Mouse (Mus musculus) embryonic facial prominence, embryonic 10.5 days (tissue): ENCODE measurements around the gene Pip4k2b. TPM values are rescaled to one million over a fixed set of nuclear protein-coding genes. Genes with fewer than 3 reads are reported as not detected.
A peak's percentile ranks its signal among the peaks of the same experiment; 100 is the strongest.

Source experiments
- DNase-seq: peaks from one replicate; pipeline ENCODE4 v3.0.0-alpha.2; 2017; ENCODE audit warnings: low spot score
- H3K27ac ChIP-seq: fragments of 300-500 bp; sonication (generic); replicated peaks from 2 replicates; pipeline ENCODE4 v1.5.1; 2016; ENCODE audit warnings: mild to moderate bottlenecking
- H3K27me3 ChIP-seq: fragments of 300-500 bp; sonication (generic); replicated peaks from 2 replicates; pipeline ENCODE4 v1.6.1; 2016; ENCODE audit warnings: low read depth, mild to moderate bottlenecking; ENCODE audit not compliant: poor library complexity, severe bottlenecking
- H3K36me3 ChIP-seq: fragments of 300-500 bp; sonication (generic); replicated peaks from 2 replicates; pipeline ENCODE4 v1.6.1; 2016; ENCODE audit warnings: mild to moderate bottlenecking, moderate library complexity
- H3K4me1 ChIP-seq: fragments of 300-500 bp; sonication (generic); 2 replicates; pipeline ENCODE4 v1.6.1; 2016
- H3K4me3 ChIP-seq: fragments of 300-500 bp; sonication (generic); 2 replicates; pipeline ENCODE4 v1.5.1; 2016; ENCODE audit warnings: mild to moderate bottlenecking, moderate library complexity
- H3K9me3 ChIP-seq: fragments of 300-500 bp; sonication (generic); 2 replicates; pipeline ENCODE4 v1.6.1; 2016; ENCODE audit warnings: mild to moderate bottlenecking
- WGBS: fragments of 180-500 bp; shearing (Covaris S2); methylation state at CpG from one replicate; pipeline ENCODE4 v1.1.7; 2016; 5-methylcytosine and 5-hydroxymethylcytosine counted together
- polyA plus RNA-seq: library from polyadenylated mRNA; unstranded; fragments of >200 nt; fragmentation: Nextera tagmentation; extraction: Ambion mirVana; gene quantifications from 2 replicates; pipeline ENCODE4 v1.2.1, GENCODE M21; 2016

The Pip4k2b gene
- polyA plus RNA-seq, 1 experiment from 2014 or later, result 2.1 TPM

DNA sequence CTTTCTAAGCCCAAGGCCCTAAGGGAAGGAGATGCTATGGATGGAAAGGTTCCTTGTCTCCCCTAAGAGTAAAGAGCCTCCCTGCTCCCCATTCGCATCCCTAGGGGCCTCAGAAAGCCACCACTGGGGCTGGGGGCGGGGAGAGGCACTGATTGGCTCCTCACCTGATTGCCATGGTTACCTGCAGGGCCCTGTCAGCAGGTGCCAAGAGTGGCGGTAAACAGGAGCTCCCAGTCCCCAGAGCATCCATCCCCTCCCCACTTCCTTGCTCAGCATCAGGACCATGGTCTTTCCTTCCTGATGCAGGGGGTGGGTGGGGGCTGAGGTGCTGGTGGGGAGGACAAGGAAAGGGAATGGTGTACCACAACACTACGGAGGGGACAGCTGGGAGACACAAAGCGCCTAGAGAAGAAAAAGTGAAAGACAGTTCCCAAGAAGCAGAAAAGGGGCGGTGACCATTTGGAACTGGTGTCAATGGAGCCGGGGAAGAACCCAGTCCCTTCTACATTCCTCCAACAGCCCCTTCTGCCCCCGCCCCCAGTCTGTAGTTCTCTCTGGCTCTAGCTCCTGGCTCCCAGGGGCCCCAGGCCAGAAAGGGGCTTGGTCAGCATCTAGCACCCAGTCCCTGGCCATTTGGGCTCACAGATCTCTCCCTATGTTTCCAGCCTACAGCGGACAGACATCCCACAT, 48.6 kb downstream of the Pip4k2b start:
- Histone ChIP-seq H3K4me1 (peaks cover 54% of the 10 kb centered on the region), H3K27me3 (no peaks in the 10 kb centered on the region), H3K27ac (peak overlapping the region; percentile 35), H3K4me3 (peak overlapping the region; percentile 94), H3K9me3 (no peaks in the 10 kb centered on the region), H3K36me3 (peaks cover 55% of the 10 kb centered on the region)
- WGBS, result 38% methylated on average over 9 of the region's 9 CpGs
- DNase-seq, result no peak

DNA sequence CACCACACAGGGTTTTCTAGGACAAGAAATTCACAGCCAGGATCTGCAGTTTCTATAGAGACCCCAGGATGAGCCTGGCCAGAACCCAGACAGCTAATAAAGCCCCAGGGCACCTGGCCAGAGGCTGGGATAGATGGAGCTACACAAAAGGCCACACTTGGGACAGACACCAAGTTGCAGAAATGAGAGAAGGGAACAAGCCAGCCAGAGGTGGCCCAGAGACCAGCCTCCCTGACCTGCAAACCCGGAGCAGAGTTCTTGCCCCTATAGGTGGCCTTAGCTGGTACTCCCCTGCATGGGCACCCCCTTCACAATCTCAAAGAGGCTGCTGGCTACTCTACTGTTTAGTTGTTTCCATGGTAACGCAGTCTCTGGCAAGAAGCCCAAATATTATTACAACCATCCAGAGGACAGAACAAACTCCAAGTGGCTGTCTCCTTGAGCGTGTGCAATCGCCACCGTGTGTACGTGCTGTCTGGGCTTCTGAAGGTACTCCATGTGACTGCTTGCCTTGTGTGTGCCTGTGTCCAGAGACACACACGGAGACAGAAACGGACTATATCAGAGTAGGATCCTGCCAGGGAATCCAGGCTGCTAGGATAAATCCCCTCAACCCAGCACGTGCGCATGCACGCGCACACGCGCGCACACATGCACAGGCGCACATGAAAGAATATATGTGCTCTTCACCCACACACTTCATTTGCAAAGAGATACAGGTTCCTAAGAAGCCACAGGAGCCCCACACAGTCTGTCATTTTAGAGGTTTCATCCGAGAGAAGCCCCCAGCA, 49.4 kb downstream of the Pip4k2b start:
- H3K4me1 ChIP-seq, result peaks cover 50% of the 10 kb centered on the region
- H3K27me3 ChIP-seq, result no peaks in the 10 kb centered on the region
- WGBS, result 70% methylated on average over 17 of the region's 17 CpGs
- no peaks in the 10 kb centered on the region for H3K9me3 ChIP-seq
- peak overlapping the region; percentile 94; the same call in 1 of the 2 replicates for H3K4me3 ChIP-seq
- H3K27ac ChIP-seq, result peak overlapping the region; percentile 24; the same call in 1 of the 2 replicates
- peaks cover 62% of the 10 kb centered on the region for H3K36me3 ChIP-seq
- DNase-seq, result no peak

DNA sequence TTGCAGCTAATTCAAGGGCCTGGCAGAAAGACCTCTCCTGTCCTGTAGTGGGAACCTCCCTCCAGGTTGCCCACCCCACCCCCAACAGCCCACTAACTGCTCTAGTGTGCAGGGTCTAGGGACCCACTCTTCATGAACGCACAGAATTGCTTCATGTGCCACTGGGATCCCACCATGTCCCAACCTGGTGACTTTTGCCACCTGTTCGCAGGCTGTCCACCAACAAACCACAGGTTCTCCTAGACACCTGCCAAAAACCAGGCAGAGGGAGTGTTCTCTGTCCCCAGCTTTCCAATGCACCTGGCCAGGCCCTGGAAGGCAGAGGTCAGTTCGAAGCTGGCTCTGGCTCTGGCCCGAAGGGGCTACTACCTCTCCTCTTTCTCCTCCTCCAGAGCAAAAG, 50.1 kb downstream of the Pip4k2b start:
- Histone ChIP-seq H3K27me3 (no peaks in the 10 kb centered on the region), H3K4me3 (peak overlapping the region; percentile 94; the same call in 1 of the 2 replicates), H3K9me3 (no peaks in the 10 kb centered on the region), H3K4me1 (peaks cover 50% of the 10 kb centered on the region), H3K36me3 (peaks cover 68% of the 10 kb centered on the region), H3K27ac (no peak overlapping the region)
- no peak for DNase-seq
- WGBS, result 92% methylated on average over 4 of the region's 4 CpGs

DNA sequence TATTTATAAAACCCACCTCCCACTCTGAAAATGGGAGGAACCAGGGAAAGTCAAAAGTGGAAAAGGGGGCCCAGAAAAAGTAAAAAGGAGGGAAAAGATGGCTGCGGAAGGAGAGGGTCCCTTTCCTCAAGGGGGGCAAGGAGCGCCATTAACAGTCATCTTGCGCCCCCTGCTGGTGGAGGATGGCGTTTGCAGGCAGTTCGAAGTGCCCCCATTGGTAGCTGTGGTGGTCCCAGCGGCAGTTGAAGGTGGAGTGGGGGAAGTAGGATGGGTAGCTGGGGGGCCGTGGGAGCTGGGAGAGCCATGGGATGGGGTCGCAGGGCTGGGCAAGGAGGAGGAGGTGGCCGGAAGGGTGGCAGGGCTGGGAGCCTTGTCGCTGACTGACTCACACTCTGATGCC, 54.6 kb downstream of the Pip4k2b start:
- Histone ChIP-seq H3K4me3 (peak overlapping the region; percentile 21; the same call in 1 of the 2 replicates), H3K9me3 (no peaks in the 10 kb centered on the region), H3K27me3 (no peaks in the 10 kb centered on the region), H3K4me1 (peaks cover 42% of the 10 kb centered on the region), H3K27ac (no peak overlapping the region), H3K36me3 (peaks cover 80% of the 10 kb centered on the region)
- 33% methylated on average over 10 of the region's 10 CpGs for WGBS
- peak; percentile 85 for DNase-seq

DNA sequence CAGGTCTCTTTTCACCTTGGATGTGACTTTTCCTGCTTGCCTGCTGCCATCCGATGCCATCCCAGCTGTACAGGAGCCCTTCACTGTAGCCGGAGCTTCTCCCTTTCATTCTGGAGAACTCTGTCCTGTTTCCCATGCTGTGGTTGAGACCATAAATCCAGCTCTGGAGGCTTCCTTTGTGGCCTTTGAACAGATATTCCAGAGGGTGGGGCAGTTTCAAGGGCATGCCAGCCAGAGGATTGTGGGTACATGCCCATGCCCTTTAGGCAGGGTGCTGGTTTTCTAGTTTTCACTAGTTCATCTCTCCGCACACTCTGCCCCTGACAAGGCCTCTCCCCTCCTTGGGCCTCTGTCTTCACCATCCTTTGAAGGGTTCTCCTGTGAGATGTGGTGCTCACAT, 57.4 kb downstream of the Pip4k2b start:
- H3K4me3 ChIP-seq, result 0 out of 2 replicates have a peak overlapping the region, but pooled peaks have one; percentile 61
- no peaks in the 10 kb centered on the region for H3K9me3 ChIP-seq
- H3K36me3 ChIP-seq, result peaks cover 73% of the 10 kb centered on the region
- no peak for DNase-seq
- peaks cover 35% of the 10 kb centered on the region for H3K4me1 ChIP-seq
- no peaks in the 10 kb centered on the region for H3K27me3 ChIP-seq
- H3K27ac ChIP-seq, result no peak overlapping the region
- 89% methylated on average over 3 of the region's 3 CpGs for WGBS

DNA sequence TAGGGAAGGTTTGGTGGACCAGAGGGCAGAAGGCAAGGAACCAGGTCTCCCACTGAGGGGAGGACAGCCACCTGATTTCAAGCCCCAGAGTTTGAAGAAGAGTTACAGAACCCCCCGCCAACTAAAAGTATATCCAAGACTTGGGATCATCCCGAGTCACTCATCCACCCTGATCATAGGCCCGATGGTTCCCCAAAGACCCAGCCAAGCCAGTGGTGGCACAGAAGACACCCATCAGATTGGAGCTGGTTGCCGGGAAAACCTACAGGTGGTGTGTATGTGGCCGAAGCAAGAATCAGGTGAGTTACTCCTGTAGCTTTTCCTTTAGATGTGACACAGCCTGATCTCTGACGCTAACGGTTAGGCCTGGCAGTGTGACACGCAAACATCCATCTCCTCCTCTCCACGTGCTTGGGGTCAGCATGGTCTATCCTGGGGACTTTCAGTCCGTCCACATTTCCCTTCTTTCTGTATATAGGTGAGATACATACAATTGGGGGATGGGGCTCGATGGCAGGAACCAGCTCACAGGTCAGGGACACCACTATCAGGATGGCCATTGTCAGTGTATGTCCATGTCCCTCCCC, 58.1 kb downstream of the Pip4k2b start:
- Histone ChIP-seq H3K27ac (peak overlapping the region; percentile 27; the same call in 1 of the 2 replicates), H3K4me3 (peak overlapping the region; percentile 61), H3K27me3 (0 out of 2 replicates have a peak, but pooled peaks cover 3% of the 10 kb centered on the region), H3K36me3 (peaks cover 73% of the 10 kb centered on the region), H3K4me1 (peaks cover 35% of the 10 kb centered on the region), H3K9me3 (no peaks in the 10 kb centered on the region)
- no peak for DNase-seq
- WGBS, result 65% methylated on average over 11 of the region's 11 CpGs

DNA sequence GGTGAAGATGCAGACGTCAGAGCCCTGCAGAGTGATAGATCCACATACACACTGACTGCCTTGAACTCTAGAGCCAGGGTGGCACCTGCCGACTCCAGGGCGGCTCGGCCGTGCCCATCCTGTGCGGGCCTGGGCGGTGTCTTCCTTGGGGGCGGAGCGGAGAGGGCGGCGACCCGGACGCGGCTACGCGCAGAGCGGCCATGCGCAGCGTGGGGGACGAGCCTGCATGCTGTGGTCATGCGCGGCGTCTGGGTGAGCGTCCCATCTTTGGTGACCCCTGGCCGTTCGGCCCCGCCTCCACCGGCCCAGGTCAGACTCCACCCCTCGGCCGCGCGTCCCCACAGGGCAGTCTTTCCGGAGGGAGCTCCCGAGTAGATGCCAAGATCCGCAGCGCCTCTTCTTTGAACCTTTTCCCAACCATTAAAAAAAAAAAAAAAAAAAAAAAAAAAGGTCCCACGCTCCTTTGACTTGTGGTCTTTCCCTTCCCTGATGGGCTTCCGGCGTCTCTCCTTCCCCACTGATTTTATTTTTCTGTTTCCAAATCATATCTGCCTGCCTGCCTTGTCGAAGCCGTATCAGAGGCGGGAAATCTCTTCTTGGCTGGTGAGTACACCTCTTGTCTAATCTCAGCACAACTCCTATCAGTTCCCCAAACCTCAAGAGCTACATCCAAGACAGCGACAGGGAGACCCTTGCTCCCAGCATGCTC, 58.7 kb downstream of the Pip4k2b start, which contains the start of gene Cisd3:
Gene Cisd3 (plus strand): TSS at position 214 of the 709 bp plus-strand sequence.
- Histone ChIP-seq H3K9me3 (no peaks in the 10 kb centered on the region), H3K36me3 (peaks cover 72% of the 10 kb centered on the region), H3K27ac (peak within 1 kb of the TSS; percentile 63), H3K4me1 (peaks cover 35% of the 10 kb centered on the region), H3K4me3 (peak within 1 kb of the TSS; percentile 61), H3K27me3 (0 out of 2 replicates have a peak, but pooled peaks cover 3% of the 10 kb centered on the region)
- DNase-seq, result peak; percentile 91
- WGBS, result 1% methylated on average over 43 of the region's 43 CpGs

DNA sequence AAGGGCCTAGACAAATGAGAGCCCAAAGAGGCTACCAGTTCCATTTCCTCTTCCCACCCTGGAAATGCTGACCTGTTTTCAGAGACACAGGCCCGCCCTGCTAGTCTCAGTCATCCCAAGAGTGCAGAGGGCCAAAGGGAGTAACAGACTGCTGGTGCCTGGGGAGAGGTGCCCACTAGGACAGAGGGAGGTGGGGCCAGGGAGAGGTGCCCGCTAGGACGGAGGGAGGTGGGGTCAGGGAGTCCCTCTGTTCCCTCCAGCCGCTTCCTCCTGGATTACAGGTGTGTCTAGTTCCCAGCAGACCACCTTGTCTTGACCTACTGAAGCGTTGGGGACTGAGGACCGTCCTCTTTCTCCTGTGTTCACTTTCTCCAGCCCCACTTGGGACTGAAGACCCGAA, 59.7 kb downstream of the Pip4k2b start:
- DNase-seq, result no peak
- Histone ChIP-seq H3K4me1 (peaks cover 35% of the 10 kb centered on the region), H3K9me3 (no peaks in the 10 kb centered on the region), H3K36me3 (peaks cover 72% of the 10 kb centered on the region), H3K4me3 (0 out of 2 replicates have a peak overlapping the region, but pooled peaks have one; percentile 5), H3K27ac (0 out of 2 replicates have a peak overlapping the region, but pooled peaks have one; percentile 5), H3K27me3 (0 out of 2 replicates have a peak, but pooled peaks cover 3% of the 10 kb centered on the region)
- WGBS, result 42% methylated on average over 7 of the region's 7 CpGs

DNA sequence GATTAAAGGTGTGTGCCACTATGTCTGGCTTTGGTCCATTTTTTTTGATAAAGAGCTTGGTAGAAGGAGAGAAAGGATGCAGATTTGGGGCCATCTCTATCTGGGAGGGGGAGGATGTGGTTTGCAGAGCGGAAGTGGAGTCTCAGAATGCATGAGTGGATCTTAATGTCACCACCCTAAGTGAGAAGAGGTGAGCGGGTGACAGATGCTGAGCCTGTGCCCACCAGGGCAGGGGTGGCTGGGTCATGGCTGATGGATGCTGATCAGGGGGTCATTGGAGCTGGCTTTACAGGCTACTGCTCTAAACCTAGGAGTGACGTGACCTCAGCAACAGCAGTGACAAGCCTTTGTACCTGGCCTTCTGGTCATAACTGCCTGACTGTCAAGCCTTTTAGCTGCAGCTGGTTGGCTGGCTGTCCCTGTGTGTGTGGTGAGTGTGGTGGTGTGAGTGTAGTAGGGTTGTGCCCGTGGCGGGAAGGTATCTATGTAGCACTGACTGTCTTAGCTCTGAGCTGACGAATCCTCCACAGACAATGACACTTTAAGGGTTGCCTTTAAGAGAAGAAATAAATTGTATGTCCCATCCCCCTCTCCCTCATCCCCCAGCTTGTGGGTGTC, 60.3 kb downstream of the Pip4k2b start:
- 0 out of 2 replicates have a peak overlapping the region, but pooled peaks have one; percentile 5 for H3K4me3 ChIP-seq
- peaks cover 73% of the 10 kb centered on the region for H3K36me3 ChIP-seq
- H3K4me1 ChIP-seq, result peaks cover 35% of the 10 kb centered on the region
- no peaks in the 10 kb centered on the region for H3K9me3 ChIP-seq
- H3K27me3 ChIP-seq, result 0 out of 2 replicates have a peak, but pooled peaks cover 3% of the 10 kb centered on the region
- WGBS, result 87% methylated on average over 6 of the region's 6 CpGs
- no peak overlapping the region for H3K27ac ChIP-seq
- DNase-seq, result no peak

DNA sequence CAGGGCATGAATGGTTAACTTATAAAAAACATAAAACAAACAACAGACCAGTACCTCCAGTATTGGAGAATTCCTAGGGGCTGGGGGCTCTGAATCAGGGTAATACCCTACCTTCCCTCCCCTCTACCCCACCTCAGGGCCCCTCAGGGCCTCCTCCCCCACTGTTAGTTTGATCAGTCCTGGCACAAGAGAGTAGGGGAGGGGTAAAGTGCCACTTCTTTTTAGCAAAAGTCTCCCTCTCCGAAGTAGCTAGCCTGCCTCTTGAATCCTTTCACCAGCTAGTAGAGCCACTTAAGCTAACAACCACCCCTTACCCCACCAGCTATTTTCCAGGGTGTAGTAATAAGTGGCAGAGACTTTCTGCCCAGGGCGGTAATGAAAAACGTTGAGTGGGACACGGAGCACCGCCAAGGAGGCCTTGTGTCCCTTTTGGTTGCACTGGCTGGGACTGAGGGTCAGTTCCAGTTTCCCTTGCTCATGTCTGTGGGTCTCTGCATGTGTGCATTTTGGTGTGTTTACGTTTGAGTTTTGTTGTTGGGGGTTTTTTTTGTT, 61.9 kb downstream of the Pip4k2b start:
- Histone ChIP-seq H3K9me3 (no peaks in the 10 kb centered on the region), H3K27ac (no peak overlapping the region), H3K4me3 (no peak overlapping the region), H3K36me3 (peaks cover 73% of the 10 kb centered on the region), H3K27me3 (0 out of 2 replicates have a peak, but pooled peaks cover 3% of the 10 kb centered on the region), H3K4me1 (peaks cover 44% of the 10 kb centered on the region)
- DNase-seq, result no peak
- 81% methylated on average over 6 of the region's 6 CpGs for WGBS

DNA sequence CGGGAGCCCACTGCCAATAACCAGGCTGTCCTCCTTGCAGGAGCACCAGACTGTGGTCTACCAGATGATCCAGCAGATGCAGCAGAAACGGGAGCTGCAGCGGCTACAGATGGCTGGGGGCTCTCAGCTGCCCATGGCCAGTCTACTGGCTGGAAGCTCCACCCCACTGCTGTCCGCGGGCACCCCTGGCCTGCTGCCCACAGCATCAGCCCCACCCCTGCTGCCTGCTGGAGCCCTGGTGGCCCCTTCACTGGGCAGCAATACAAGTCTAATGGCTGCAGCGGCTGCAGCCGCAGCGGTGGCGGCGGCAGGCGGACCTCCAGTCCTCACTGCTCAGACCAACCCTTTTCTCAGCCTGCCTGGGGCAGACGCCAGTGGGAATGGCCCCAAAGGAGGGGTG, 64.1 kb downstream of the Pip4k2b start:
- Histone ChIP-seq H3K4me3 (0 out of 2 replicates have a peak overlapping the region, but pooled peaks have one; percentile 3), H3K27ac (no peak overlapping the region), H3K36me3 (peaks cover 84% of the 10 kb centered on the region), H3K4me1 (peaks cover 45% of the 10 kb centered on the region), H3K27me3 (0 out of 2 replicates have a peak, but pooled peaks cover 3% of the 10 kb centered on the region), H3K9me3 (no peaks in the 10 kb centered on the region)
- 85% methylated on average over 12 of the region's 12 CpGs for WGBS
- DNase-seq, result no peak
